Mouse (Mus musculus) erythroblast, embryonic 14.5 days (primary cell): ENCODE results near the gene Gjd2. TPM values are rescaled to one million over a fixed set of nuclear protein-coding genes. Genes with fewer than 3 reads are reported as not detected.

Experiments
- H3K27me3 ChIP-seq: 2 replicates; pipeline ENCODE4 v1.6.1; 2012; ENCODE audit warnings: inconsistent platforms; ENCODE audit not compliant: control insufficient read depth
- H3K36me3 ChIP-seq: 2 replicates; pipeline ENCODE4 v1.6.1; 2012; ENCODE audit warnings: mild to moderate bottlenecking, inconsistent platforms; ENCODE audit not compliant: control insufficient read depth
- H3K4me1 ChIP-seq: 2 replicates; pipeline ENCODE4 v1.6.1; 2012; ENCODE audit warnings: inconsistent platforms; ENCODE audit not compliant: control insufficient read depth
- H3K4me3 ChIP-seq: replicated peaks from 2 replicates; pipeline ENCODE3; 2012; ENCODE audit warnings: moderate library complexity, mild to moderate bottlenecking, inconsistent platforms
- H3K9me3 ChIP-seq: 2 replicates; pipeline ENCODE4 v1.6.1; 2012; ENCODE audit warnings: low read length, inconsistent platforms, mixed read lengths; ENCODE audit not compliant: control insufficient read depth
- GATA1 ChIP-seq: IDR thresholded peaks from 2 replicates; pipeline ENCODE4 v1.6.1; 2012; ENCODE audit warnings: low read length, inconsistent platforms, mixed read lengths
- TAL1 ChIP-seq: IDR thresholded peaks from 3 replicates; pipeline ENCODE4 v1.6.1; 2012; ENCODE audit warnings: low read length, inconsistent platforms, mixed read lengths
- polyA plus RNA-seq: library from polyadenylated mRNA; stranded (reverse); fragments of >175 nt; gene quantifications from 2 replicates; pipeline ENCODE4 v1.2.3, GENCODE M21; 2012

Gjd2 gene
- polyA plus RNA-seq, 1 experiment: not detected

DNA sequence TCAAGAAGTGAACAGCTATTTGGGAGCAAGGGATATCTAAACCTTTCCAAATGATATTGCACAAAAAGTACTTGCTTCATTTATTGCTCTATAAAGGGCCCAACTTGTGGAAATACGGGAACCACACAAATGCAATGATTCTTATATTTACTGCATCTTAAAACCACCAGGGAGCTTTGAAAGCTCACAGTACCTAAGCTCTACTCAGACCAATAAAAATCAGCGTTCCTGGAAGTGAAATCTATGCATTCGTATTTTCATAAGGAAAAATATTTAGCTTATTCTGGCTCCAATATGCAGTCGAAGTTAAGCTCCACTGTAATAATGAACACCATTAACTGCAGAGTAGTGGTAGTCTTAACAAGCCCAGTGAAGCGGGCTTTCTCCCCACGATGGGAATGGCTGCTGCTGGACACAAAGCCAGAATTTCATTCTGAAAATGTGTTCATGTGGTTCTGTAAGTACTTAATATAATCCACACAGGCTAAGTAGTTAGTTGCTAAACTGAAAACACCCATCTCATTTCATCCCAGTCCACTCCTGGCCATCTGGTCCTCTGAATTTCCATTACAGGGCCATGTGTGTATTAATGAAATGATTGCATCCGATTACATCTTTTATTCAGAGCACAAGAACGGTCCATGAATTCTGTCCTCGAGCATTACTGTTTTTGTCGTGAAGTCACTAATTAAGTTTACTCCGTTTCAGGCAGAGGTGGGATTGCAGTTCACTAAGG is 6.2 kb upstream of the Gjd2 start:
- H3K27me3 ChIP-seq: peaks cover 4% of the 10 kb centered on the region
- no peak overlapping the region for H3K4me3 ChIP-seq
- H3K9me3 ChIP-seq: no peaks in the 10 kb centered on the region
- no peaks in the 10 kb centered on the region for H3K4me1 ChIP-seq
- no peaks in the 10 kb centered on the region for H3K36me3 ChIP-seq
- TF ChIP-seq GATA1: no peak
- TF ChIP-seq TAL1: no peak

DNA sequence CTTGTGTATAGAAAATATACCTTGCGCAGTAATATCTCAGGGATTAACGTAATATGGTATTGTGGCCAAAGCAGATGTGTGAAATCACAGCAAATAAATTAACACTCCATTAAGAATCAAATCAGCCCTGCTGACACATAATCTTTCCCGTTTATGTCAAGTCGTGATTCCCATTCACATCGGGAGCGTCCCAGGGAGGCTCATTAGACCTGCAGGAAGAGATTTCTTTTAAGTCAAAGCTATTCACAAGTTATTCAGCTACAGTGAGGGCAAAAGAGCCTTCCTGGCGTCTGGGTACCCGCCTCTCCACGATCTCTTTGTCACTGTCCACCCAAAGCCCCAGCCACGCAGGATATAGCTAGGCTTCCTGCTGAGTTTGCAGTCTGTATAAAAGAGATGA is 4.7 kb upstream of the Gjd2 start:
- H3K9me3 ChIP-seq: no peaks in the 10 kb centered on the region
- H3K4me3 ChIP-seq: no peak overlapping the region
- H3K4me1 ChIP-seq: no peaks in the 10 kb centered on the region
- H3K36me3 ChIP-seq: no peaks in the 10 kb centered on the region
- no peak for TF ChIP-seq GATA1
- no peak for TF ChIP-seq TAL1
- peaks cover 19% of the 10 kb centered on the region for H3K27me3 ChIP-seq

DNA sequence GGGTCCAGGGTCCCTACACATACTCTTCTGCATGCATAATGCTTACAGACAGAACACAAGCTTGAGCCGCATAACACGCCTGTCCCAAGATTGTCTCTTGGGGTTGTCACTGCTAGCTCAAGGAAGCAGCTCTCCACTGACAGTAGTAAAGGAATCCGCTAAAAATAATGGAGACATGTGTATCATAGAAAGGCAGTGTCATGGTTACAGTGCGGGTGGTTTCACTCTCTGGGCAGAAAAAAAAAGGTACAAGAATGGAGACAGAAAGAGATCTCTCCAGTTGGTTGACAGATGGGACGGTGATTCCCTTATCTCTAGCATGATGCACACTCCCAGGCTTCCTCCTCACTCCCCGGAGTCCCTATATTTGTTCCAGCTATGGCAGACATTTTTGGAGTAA is 1.4 kb upstream of the Gjd2 start:
- Histone ChIP-seq H3K4me3 (no peak overlapping the region), H3K9me3 (no peaks in the 10 kb centered on the region), H3K36me3 (no peaks in the 10 kb centered on the region), H3K4me1 (no peaks in the 10 kb centered on the region), H3K27me3 (peaks cover 27% of the 10 kb centered on the region)
- no peak for TF ChIP-seq GATA1
- TF ChIP-seq TAL1: no peak

DNA sequence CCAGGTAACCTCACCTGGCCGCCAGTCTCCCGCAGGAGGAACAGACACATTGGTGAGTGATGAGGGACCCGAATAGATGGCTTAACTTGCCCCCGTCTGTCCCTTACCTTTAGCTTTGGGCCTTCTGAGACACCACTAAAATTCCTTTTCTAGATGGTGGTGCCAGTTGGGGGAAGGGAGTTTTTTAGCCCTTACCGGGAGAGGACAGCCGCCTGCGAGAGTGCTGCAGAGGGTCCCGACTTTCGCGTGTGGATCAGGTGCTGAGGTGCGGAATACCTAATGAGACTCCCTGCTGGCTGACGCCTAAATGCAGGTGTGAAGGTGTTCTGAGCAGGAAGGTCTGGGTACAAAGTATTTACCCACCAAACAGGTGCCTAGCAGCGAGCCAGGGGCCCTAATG is 427 bp upstream of the Gjd2 start:
- H3K27me3 ChIP-seq: peaks cover 27% of the 10 kb centered on the region
- H3K4me1 ChIP-seq: no peaks in the 10 kb centered on the region
- TF ChIP-seq TAL1: no peak
- no peak for TF ChIP-seq GATA1
- no peak overlapping the region for H3K4me3 ChIP-seq
- no peaks in the 10 kb centered on the region for H3K36me3 ChIP-seq
- H3K9me3 ChIP-seq: no peaks in the 10 kb centered on the region

DNA sequence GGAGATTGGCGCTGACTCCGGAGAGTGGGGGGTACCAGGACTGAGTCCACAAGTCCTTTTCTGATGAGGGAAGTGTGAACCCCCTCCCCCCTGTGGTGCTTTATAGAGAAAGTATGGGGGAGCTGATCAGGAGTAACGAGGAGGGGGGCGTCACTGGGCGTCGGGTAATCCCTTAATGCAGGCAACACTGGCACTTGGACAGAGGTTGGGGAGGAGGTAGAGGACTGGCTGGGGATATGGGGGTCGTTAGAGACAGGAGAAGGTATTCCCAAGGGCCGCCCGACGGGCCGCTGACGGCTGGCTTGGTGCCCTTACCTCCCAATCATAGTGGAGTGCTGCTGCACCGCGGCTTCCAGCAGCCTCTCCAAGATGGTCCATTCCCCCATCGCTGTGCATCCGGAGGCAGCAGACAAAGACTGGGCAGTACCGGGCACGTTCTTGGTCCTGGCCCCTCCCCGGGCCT is 639 bp downstream of the Gjd2 start:
- H3K36me3 ChIP-seq: no peaks in the 10 kb centered on the region
- H3K27me3 ChIP-seq: peaks cover 27% of the 10 kb centered on the region
- H3K4me1 ChIP-seq: no peaks in the 10 kb centered on the region
- no peak overlapping the region for H3K4me3 ChIP-seq
- TF ChIP-seq GATA1 (no peak), TAL1 (no peak)
- H3K9me3 ChIP-seq: no peaks in the 10 kb centered on the region

DNA sequence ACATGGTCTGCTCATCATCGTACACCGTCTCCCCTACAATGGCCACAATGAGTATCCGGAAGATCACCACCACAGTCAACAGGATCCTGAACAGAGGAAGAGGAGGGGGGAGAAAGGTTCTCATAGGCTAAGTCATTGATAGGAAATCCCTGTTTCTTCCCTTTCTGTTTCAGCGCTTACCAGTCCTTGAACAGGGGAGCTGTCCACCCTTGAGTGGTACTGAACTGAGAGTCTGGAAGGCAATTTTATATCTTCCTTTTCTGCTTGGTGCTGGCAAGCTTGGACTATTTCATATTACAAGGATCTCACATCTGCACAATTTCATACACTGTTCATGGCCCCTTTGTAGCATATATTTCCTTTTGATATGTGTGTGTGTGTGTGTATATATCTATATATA is 1.6 kb downstream of the Gjd2 start:
- H3K4me3 ChIP-seq: no peak overlapping the region
- no peaks in the 10 kb centered on the region for H3K4me1 ChIP-seq
- H3K9me3 ChIP-seq: no peaks in the 10 kb centered on the region
- no peak for TF ChIP-seq GATA1
- peaks cover 27% of the 10 kb centered on the region for H3K27me3 ChIP-seq
- no peaks in the 10 kb centered on the region for H3K36me3 ChIP-seq

DNA sequence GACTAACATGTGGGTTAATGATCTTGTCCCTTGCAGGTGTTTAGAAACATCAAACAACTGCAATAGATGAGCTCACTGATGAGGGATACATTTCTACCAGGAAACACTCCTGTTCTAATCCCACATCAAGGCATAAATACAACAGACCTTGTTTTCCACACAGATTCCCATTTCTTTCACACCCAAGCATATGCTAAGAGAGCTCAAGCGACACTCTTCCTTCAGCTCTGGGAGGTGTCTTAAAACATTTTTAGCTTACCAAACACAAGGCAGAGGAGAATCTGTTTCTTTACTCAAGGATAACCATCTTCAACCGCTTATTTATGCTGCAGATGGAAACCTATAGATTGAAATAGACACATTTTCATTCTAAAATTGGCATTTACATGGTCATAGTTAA is 5.1 kb downstream of the Gjd2 start:
- TF ChIP-seq TAL1: no peak
- no peak for TF ChIP-seq GATA1
- Histone ChIP-seq H3K36me3 (no peaks in the 10 kb centered on the region), H3K4me3 (no peak overlapping the region), H3K27me3 (peaks cover 10% of the 10 kb centered on the region), H3K9me3 (no peaks in the 10 kb centered on the region), H3K4me1 (no peaks in the 10 kb centered on the region)

DNA sequence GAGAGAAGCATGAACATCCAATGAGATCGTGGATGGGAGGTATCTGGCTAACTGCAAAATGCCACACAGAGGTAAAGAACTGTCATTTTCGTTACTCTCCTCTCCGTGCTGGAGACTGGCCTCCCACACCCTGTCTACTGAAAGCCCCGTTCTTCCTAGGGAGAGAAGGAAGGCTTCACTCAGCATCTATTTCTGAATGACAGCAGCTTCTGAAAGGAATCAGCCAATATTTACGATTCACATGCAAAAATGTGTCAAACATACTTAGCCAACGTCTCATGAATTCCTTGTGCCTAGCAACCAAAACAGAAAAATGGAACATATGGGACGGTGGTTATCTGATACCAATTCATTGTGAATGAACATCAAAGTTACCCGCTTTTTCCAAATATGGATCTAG is 15.9 kb downstream of the Gjd2 start:
- no peak for TF ChIP-seq TAL1
- TF ChIP-seq GATA1: no peak
- H3K4me1 ChIP-seq: no peaks in the 10 kb centered on the region
- H3K27me3 ChIP-seq: no peaks in the 10 kb centered on the region

DNA sequence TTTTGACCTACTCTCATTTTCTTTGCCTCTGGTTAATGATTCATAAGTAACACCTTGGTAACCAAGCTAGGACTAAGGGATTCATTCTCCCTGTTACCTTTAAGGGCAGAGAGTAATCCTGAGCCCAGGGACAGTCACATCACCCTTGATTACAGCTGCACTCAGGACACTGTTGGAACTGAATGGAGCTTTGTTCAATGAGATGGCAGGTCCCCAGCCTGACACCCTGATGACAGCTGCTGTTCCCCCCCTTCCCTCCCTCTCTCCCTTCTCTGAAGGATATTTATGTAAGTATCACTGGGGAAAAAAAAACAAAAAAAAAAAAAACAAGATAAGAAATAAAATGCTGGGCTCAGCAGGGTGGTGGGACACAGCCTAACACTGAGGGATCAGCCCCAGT is 16.5 kb downstream of the Gjd2 start:
- no peaks in the 10 kb centered on the region for H3K9me3 ChIP-seq
- no peak for TF ChIP-seq TAL1
- no peak for TF ChIP-seq GATA1
- no peak overlapping the region for H3K4me3 ChIP-seq
- no peaks in the 10 kb centered on the region for H3K4me1 ChIP-seq
- no peaks in the 10 kb centered on the region for H3K27me3 ChIP-seq
- no peaks in the 10 kb centered on the region for H3K36me3 ChIP-seq

More for the DNA sequence above, 15.9 kb downstream of the Gjd2 start:
- H3K4me3 ChIP-seq: no peak overlapping the region
- no peaks in the 10 kb centered on the region for H3K36me3 ChIP-seq
- H3K9me3 ChIP-seq: no peaks in the 10 kb centered on the region

DNA sequence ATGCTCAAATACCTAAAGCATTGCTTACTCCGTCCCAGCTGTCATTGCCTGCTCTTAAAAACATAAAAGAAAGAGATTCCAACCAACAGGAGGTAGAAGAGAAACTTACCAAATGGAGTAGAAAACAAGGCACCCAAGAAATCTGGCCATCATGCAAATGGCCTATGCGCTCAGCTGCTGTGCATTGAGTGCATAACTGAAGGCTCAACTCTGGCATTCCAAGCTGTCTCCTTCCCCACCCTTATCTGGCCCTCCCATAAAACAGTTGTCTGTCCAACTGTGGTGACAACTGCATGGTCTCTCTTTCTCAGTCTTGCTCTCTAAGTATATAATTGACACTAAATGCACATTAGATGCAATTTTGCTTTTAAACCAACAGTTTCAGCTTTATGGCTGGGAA is 28.5 kb downstream of the Gjd2 start:
- TF ChIP-seq GATA1 (no peak), TAL1 (no peak)
- no peaks in the 10 kb centered on the region for H3K27me3 ChIP-seq
- no peaks in the 10 kb centered on the region for H3K9me3 ChIP-seq
- H3K36me3 ChIP-seq: no peaks in the 10 kb centered on the region
- no peaks in the 10 kb centered on the region for H3K4me1 ChIP-seq
- H3K4me3 ChIP-seq: no peak overlapping the region
